Mouse (Mus musculus) heart, postnatal 0 days (tissue): ENCODE measurements around the gene Farp1. TPM values are rescaled to one million over a fixed set of nuclear protein-coding genes. Genes with fewer than 3 reads are reported as not detected.
A peak's percentile ranks its signal among the peaks of the same experiment; 100 is the strongest.

ENCODE experiments used
- ATAC-seq: fragments of 200-750 bp; cut with Nextera tagmentation; 2 replicates; pipeline ENCODE4 v1.8.0; 2017; ENCODE audit warnings: low read depth, moderate number of reproducible peaks, moderate library complexity; ENCODE audit not compliant: insufficient read depth
- DNase-seq: peaks from one replicate; pipeline ENCODE4 v3.0.0-alpha.2; 2016; ENCODE audit warnings: low spot score
- H3K27ac ChIP-seq: fragments of 300-500 bp; sonication (generic); 2 replicates; pipeline ENCODE4 v1.5.1; 2014; ENCODE audit warnings: low read depth, mild to moderate bottlenecking
- H3K27me3 ChIP-seq: fragments of 300-500 bp; sonication (generic); 2 replicates; pipeline ENCODE4 v1.6.1; 2014; ENCODE audit warnings: low read length, mixed read lengths; ENCODE audit not compliant: control insufficient read depth, insufficient read depth
- H3K36me3 ChIP-seq: fragments of 300-500 bp; sonication (generic); replicated peaks from 2 replicates; pipeline ENCODE4 v1.6.1; 2014; ENCODE audit warnings: low read length, mixed read lengths; ENCODE audit not compliant: control insufficient read depth, insufficient read depth
- H3K4me1 ChIP-seq: fragments of 300-500 bp; sonication (generic); 2 replicates; pipeline ENCODE4 v1.6.1; 2014; ENCODE audit warnings: antibody characterized with exemption; ENCODE audit not compliant: control insufficient read depth, insufficient read depth
- H3K4me2 ChIP-seq: fragments of 300-500 bp; sonication (generic); 2 replicates; pipeline ENCODE4 v1.6.1; 2014; ENCODE audit warnings: low read depth, mild to moderate bottlenecking, low read length, moderate library complexity
- H3K4me3 ChIP-seq: fragments of 300-500 bp; sonication (generic); 2 replicates; pipeline ENCODE4 v1.5.1; 2014; ENCODE audit warnings: low read depth, low read length
- H3K9ac ChIP-seq: fragments of 300-500 bp; sonication (generic); replicated peaks from 2 replicates; pipeline ENCODE4 v1.6.1; 2014; ENCODE audit warnings: low read depth, low read length, mixed read lengths
- H3K9me3 ChIP-seq: fragments of 300-500 bp; sonication (generic); replicated peaks from 2 replicates; pipeline ENCODE4 v1.6.1; 2016; ENCODE audit warnings: low read length; ENCODE audit not compliant: control insufficient read depth
- CTCF ChIP-seq: IDR thresholded peaks from 2 replicates; pipeline ENCODE4 v1.5.1; 2016; ENCODE audit warnings: antibody characterized with exemption, control low read depth, low read depth
- EP300 ChIP-seq: IDR thresholded peaks from 2 replicates; pipeline ENCODE4 v1.6.1; 2016; ENCODE audit warnings: antibody characterized with exemption, low read depth
- WGBS: fragments of 180-500 bp; shearing (Covaris S2); extraction: QIAGEN DNeasy Blood & Tissue Kit; methylation state at CpG from one replicate; pipeline ENCODE4 v1.1.7; 2014; 5-methylcytosine and 5-hydroxymethylcytosine counted together
- polyA plus RNA-seq: library from polyadenylated mRNA; unstranded; fragments of >200 nt; fragmentation: Nextera tagmentation; extraction: Ambion mirVana; gene quantifications from 2 replicates; pipeline ENCODE4 v1.2.1, GENCODE M21; 2015
- total RNA-seq: library from RNA; depleted of rRNA; stranded (reverse); fragments of >200 nt; gene quantifications from 2 replicates; pipeline ENCODE4 v1.2.3, GENCODE M21; 2014; ENCODE audit warnings: low replicate concordance

Gene Farp1
- total and polyA plus RNA-seq, 2 experiments from 2014 or later = 5.4 to 14.9 TPM

DNA sequence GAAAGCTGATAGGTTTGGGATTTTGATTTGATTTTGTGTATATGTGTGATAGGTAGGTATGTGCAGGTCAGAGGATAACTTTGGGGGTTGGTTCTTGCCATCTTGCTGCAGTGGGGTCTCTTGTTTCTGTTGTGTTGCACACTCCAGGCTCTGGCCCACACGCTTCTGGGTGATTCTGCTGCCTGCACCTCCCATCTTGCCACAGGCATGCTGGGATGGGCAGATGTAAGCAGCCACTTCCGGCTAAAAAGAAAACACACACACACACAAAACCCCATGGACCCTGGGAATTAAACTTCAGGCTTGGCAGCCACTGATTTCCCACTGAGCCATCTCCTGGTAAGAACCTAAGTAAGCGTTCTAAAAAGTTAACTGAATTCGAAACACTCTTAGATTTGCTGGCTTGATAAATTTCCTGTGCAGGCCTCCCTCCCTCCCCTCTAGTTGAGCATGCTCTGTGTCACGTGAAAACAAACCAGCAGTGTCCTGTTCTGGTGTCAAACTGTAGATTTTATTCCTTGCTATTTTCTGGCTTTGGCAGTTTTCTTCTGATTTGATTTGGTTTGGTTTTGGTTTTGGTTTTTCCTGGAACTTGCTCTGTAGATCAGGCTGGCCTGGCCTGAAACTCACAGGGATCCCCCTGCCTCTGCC lies 226.4 kb downstream of the Farp1 start:
- ATAC-seq = no peak
- 74% methylated on average over 5 of the region's 5 CpGs for WGBS
- Histone ChIP-seq H3K9me3 (no peaks in the 10 kb centered on the region), H3K9ac (no peak overlapping the region), H3K4me2 (no peak overlapping the region), H3K4me3 (no peak overlapping the region), H3K27me3 (no peaks in the 10 kb centered on the region), H3K27ac (no peak overlapping the region), H3K4me1 (peaks cover 8% of the 10 kb centered on the region; the same call in 1 of the 2 replicates), H3K36me3 (peaks cover 19% of the 10 kb centered on the region)
- no peak for DNase-seq
- no peak for TF ChIP-seq CTCF
- no peak for TF ChIP-seq EP300

DNA sequence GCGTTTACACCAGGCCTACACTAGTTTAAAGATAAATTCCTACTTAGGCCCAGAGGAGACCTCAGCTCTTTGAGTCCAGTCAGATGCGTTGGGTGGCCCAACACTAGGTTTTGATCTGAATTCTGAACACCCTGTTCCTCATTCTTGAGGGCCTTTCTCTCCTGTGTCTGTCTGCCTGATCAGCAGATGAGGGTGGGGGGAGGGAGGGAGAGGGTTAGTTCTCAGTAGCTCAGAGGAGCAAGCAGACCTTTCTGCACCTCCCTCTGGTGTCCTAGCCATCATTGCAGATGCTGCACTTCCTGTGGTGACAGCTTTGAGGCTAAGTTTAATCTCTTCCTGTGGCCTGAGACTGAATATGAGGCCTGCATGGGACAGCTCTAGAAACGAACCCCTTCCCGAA lies 227.6 kb downstream of the Farp1 start:
- DNase-seq (no peak), ATAC-seq (no peak)
- peaks cover 14% of the 10 kb centered on the region; the same call in 1 of the 2 replicates for H3K4me1 ChIP-seq
- no peak overlapping the region for H3K27ac ChIP-seq
- H3K4me3 ChIP-seq = no peak overlapping the region
- H3K27me3 ChIP-seq = no peaks in the 10 kb centered on the region
- H3K9me3 ChIP-seq = no peaks in the 10 kb centered on the region
- no peak overlapping the region for H3K9ac ChIP-seq
- no peak overlapping the region for H3K4me2 ChIP-seq
- WGBS = 60% methylated on average over 4 of the region's 4 CpGs
- TF ChIP-seq EP300 (no peak), CTCF (no peak)
- H3K36me3 ChIP-seq = peaks cover 8% of the 10 kb centered on the region

DNA sequence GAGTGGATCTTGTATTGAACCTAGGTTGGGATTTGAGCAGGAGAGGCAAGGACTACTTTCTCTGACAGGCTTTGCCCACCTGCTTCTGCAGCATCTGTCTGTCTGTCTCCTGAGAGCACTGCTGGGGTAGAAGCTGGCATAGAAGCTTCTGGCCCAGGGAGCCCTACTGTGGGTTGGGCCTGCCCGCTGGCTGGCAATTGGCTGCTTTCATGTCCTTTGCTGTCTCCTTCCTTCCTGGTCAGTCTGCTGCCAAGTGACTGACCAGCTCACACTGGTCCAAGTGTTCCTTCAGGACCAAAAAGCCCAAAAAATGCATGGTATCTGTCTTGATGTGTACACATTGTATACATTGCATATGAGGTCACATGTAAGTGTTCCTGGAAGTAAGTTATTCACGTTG lies 228.9 kb downstream of the Farp1 start:
- Histone ChIP-seq H3K4me3 (no peak overlapping the region), H3K4me1 (peaks cover 14% of the 10 kb centered on the region; the same call in 1 of the 2 replicates), H3K27ac (peak overlapping the region; percentile 47; the same call in 1 of the 2 replicates), H3K27me3 (no peaks in the 10 kb centered on the region), H3K9ac (no peak overlapping the region), H3K36me3 (peaks cover 5% of the 10 kb centered on the region; the same call in 1 of the 2 replicates), H3K4me2 (no peak overlapping the region), H3K9me3 (no peaks in the 10 kb centered on the region)
- TF ChIP-seq EP300 (no peak), CTCF (no peak)
- WGBS = 53% methylated on average over 2 of the region's 2 CpGs
- DNase-seq (no peak), ATAC-seq (no peak)

DNA sequence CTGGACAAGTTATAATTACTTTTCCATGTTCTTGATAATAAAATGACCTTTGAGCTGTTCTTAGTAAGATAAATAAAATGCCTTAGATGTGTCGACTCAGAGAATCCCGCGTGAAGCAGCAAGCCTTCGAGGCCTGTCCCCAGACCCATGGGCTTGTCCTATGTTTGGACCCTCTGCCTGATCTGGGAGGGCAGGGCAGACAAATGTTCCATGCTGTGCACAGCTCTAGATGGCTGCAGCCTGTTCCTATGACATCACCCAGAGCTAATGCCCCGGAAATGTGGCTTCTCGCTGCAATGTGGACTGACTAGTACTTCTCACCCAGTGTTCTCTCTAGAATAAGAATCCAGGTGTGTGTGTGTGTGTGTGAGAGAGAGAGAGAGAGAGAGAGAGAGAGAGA lies 229.5 kb downstream of the Farp1 start:
- Histone ChIP-seq H3K4me3 (no peak overlapping the region), H3K36me3 (peaks cover 5% of the 10 kb centered on the region; the same call in 1 of the 2 replicates), H3K4me2 (no peak overlapping the region), H3K27me3 (no peaks in the 10 kb centered on the region), H3K9ac (no peak overlapping the region), H3K4me1 (peaks cover 14% of the 10 kb centered on the region; the same call in 1 of the 2 replicates), H3K27ac (peak overlapping the region; percentile 47; the same call in 1 of the 2 replicates), H3K9me3 (no peaks in the 10 kb centered on the region)
- no peak for TF ChIP-seq CTCF
- TF ChIP-seq EP300 = no peak
- WGBS = 31% methylated on average over 6 of the region's 6 CpGs
- ATAC-seq (no peak), DNase-seq (no peak)

DNA sequence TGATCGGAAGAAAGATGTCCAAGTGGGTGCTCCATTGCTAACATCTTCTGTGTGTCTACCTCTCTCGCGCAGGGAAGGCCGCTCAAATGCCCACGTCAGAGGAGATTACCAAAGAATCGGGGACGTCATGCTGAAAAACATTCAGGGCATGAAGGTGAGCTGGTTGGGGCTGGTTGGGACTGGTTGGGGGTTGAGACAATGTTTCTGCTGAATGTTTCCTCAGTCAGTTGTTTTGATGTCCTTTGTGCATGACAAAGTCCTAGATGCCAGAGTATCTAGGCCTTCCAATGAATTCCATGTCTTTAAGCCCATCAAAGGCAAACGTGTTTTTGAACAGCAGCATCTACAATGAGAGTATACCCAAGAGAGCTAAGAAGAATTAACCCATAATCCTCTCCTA lies 232.8 kb downstream of the Farp1 start:
- H3K4me2 ChIP-seq = no peak overlapping the region
- no peak overlapping the region for H3K4me3 ChIP-seq
- H3K4me1 ChIP-seq = peaks cover 19% of the 10 kb centered on the region
- ATAC-seq (no peak), DNase-seq (no peak)
- no peak overlapping the region for H3K9ac ChIP-seq
- H3K36me3 ChIP-seq = peaks cover 17% of the 10 kb centered on the region
- H3K27ac ChIP-seq = no peak overlapping the region
- no peaks in the 10 kb centered on the region for H3K27me3 ChIP-seq
- TF ChIP-seq CTCF (no peak), EP300 (no peak)
- no peaks in the 10 kb centered on the region for H3K9me3 ChIP-seq
- 87% methylated on average over 8 of the region's 8 CpGs for WGBS

DNA sequence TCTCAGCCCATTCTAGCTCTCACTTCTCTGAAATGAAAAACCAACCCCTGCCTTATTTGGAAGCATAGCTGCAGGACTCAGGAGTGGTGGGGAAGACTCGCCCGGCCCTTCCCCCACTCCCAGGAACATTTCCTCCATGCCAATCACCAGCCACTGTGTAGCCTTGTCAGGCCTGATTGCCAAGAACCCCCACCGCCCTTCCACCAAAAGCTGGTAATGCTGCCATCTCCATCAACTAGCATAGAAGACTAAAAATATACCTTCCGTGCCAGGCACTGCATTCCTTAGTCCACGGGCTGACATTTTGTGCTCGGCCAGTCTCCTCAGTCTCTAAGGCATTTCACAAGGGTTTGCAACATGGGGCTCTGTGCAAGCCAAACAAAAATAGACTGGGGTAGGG lies 235.5 kb downstream of the Farp1 start:
- peaks cover 11% of the 10 kb centered on the region for H3K4me1 ChIP-seq
- H3K27ac ChIP-seq = peak overlapping the region; percentile 84
- TF ChIP-seq CTCF = no peak
- no peak for TF ChIP-seq EP300
- H3K9ac ChIP-seq = no peak overlapping the region
- ATAC-seq = peak; percentile 85
- 25% methylated on average over 6 of the region's 6 CpGs for WGBS
- DNase-seq = peak; percentile 84
- no peak overlapping the region for H3K4me2 ChIP-seq
- no peaks in the 10 kb centered on the region for H3K27me3 ChIP-seq
- no peaks in the 10 kb centered on the region for H3K9me3 ChIP-seq
- H3K36me3 ChIP-seq = peaks cover 26% of the 10 kb centered on the region
- no peak overlapping the region for H3K4me3 ChIP-seq
